Mouse (Mus musculus) ovary, adult 18-20 months (tissue): ENCODE measurements around the gene Per1.
"Not testable (repeated sequence)": the region's sequence is repeated elsewhere in the genome, so short reads cannot be mapped to it uniquely, and the experiment has no call there.

Experiments used
- DNase-seq: peaks from one replicate; pipeline ENCODE4 v3.0.0; 2022; ENCODE audit warnings: low spot score, mixed read lengths

Gene Per1

GRCm38 (mm10) chr11:69080855-69081222 lies 14.2 kb upstream of the Per1 start:
- no peak for DNase-seq

- no peak for DNase-seq
These were observed 13.4 kb upstream of the Per1 start for GRCm38 (mm10) chr11:69081613-69082012.

DNA sequence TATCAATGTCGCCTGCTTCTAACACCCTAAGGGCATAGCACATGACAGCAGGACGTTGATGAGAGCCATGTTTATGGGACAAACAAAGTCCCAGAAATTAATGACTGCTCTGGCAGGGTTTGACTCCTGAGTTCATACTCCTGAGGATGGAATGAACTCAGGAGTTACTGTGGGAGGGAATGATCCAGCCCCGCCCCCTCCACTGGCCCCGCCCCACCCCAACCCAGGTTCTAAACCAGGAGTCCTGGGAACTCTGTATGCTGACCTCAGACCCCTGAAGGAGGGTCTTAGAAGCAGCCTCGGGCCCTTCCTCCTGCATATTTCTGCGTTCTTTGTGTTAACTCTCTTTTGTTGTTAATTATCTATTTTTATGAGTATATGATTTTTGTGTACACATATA lies 9.4 kb upstream of the Per1 start:
- DNase-seq = no peak

DNA sequence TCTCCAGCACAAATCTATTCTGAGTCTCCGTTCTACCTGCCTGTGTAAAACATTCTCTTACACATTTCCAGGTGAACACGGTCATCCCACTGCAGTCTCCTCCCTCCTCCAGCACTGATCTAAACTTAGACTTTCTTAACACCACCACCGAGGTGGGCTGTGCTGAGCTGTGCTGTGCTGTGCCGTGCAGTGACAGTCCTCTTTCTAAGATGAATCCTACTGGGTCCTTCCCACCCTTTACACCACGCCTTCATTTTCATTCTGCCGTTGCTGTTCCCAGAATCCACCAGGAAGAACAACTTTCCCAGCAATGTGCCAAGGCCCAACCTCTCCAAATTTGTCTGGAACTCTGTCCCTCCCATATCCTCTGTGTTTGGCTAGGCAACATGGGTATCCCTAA lies 8.6 kb upstream of the Per1 start:
- DNase-seq = no peak

GRCm38 (mm10) chr11:69087082-69087481 lies 7.9 kb upstream of the Per1 start:
- DNase-seq = no peak

DNA sequence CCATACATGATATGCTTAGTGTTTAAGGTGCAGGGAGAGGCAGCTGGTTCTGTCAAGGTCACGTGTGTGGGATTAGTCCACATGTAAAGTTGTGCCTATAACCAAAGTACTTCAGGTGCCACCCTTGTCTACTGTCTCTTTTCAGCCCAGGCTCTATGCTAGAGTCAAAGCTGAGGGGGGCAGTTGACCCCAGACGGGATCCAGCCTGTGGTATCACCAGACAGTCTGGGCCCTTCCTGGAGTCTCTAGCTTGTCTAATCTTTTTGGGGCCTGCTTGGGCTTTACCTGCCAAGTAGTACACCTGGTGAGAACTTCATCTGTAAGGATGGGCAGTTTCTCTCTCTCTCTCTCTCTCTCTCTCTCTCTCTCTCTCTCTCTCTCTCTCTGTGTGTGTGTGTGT lies 7.4 kb upstream of the Per1 start:
- DNase-seq = no peak

- peak; percentile 77 for DNase-seq
These were observed 6.7 kb upstream of the Per1 start, which contains the start of gene Vamp2 for GRCm38 (mm10) chr11:69088103-69088855. TSS of gene Vamp2 (plus strand) at chr11:69088490.

DNA sequence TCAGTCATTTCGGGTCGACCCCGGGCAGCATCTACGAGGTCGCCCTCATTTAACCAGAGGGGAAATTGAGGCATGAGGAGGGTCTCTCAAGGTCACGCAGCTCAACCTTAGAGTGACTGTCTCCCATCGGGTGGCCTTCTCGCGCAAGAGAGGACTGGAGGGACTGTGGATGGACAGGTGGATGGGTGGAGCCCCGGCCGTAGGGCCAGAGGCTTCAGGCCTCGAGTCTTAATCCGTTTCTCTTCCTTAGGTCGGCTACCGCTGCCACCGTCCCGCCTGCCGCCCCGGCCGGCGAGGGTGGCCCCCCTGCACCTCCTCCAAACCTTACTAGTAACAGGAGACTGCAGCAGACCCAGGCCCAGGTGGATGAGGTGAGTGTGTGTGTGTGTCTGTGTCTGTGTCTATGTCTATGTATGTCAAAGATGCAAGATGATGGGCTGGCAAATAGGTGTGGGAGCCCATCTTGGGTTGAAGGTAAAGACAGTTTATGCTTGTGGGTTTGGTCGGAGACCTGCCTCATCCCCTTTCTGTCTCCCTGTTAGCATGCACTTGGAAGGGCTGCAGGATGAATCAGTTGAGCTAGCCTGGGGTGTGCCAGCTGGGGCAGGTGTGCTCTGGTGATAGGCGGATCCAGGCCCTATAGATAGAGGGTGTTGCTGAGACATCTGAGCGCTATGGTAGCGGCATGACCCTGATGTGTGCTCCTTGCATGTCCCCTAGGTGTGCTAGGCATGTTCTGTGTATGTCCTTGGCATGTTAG lies 6.0 kb upstream of the Per1 start:
- DNase-seq = no peak

- no peak for DNase-seq
These were observed 5.3 kb upstream of the Per1 start for GRCm38 (mm10) chr11:69089616-69090290.

GRCm38 (mm10) chr11:69090367-69090766 lies 4.7 kb upstream of the Per1 start:
- DNase-seq = no peak

DNA sequence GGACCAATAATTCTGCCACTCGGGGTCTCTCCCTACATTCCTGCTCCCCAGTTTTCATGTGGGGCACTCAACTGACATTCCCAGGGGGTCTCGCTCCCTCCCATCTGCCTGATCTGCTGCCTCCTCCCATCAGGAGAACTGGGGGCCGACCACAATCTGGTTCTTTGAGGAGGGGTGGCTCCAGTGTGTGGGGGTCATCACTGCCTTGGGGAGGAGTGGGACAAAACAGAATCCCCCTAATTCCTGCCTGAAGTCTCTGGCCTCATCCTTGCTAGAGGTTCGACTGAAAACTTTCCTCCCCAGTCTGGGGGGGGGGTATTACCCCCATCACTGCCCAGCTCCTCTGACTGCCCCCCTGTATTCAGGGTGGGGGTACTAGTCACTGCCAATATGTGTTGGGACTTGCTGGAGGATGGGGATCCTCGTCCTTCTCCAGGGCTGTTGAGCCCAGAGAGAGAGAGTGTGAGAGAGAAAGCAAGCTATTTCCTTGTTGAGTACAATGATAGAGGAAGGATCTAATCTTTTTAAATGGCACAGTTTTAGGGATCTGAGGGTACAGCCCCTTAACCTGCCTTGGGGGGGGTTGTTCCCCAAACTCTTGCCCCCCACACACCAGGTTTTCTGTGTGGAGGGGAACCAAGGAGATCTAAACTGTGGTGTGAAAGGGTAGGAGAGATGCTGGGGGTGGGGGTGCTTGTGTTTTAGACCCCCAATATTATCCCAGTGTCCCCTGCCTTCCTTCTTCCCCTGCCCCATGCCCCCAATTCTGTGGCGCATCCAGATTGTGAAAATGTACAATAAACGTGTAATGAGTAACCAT lies 3.2 kb upstream of the Per1 start:
- DNase-seq = no peak

DNA sequence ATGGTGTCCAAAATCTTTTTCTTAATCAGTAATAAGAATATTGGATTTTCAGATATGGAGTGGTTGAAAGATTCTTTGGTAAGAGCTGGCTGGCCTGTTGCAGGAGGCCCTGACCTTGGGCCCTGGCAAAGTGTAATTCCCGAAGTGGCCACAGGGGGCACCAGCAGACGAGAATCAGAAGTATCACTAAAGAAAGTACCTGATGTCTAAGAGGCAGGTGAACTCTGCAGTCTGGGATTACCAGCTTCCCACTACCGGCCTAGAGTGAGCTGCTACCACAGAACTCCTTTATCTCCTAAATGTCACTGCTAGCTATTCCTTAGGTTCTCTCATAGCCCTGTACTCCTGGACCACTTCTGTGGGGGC lies 2.6 kb upstream of the Per1 start:
- DNase-seq = peak; percentile 69

- DNase-seq = no peak
These were observed 2.1 kb upstream of the Per1 start for GRCm38 (mm10) chr11:69092871-69093270.

DNA sequence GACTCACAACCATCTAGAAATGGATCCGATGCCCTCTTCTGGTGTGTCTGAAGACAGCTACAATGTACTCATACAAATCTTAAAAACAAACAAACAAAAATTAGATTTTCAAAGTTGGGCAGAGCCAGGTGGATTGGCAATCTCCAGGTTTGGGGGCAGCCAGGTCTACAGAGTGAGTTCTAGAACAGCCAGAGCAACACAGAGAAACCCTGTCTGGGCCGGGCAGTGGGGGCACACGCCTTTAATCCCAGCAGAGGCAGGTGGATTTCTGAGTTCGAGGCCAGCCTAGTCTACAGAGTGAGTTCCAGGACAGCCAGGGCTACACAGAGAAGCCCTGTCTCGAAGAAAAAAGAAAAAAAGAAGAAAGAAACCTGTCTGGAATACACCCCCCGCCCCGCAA lies 1.2 kb upstream of the Per1 start:
- not testable (repeated sequence) for DNase-seq

DNA sequence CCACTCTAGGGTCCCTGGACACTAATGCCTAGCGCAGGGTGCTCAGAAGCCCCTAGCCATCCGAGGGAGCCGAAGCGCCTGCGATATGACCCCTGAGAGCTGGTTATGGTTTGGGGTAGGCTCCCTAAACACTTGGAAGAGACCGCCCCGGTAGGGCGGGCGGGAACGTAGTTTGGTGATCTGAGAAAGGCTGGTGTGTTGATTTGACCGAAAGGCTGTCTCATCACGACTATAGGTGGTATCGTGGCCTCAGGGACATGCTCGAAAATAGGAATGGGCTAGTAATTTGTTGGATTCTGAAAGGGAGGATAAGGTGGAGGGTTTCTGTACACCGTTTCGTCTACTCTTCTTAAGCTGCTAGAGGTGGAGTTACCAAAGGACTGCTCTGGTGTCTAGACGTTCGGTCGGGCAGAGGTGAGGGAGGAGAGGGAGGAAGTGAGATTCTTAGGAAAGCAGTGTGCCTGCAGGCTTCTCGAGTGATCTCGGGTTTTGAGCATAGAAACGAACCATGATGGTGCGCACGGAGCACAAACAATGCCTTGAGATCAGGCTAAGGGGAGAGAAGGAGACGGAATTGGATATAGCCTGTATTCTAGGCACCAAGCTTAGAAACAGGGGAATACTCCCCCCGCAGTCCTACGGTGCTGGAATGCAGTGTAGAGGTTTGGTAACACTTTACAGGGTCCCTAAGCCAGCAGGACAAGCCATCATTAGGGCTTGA lies 654 bp downstream of the Per1 start:
- no peak for DNase-seq

DNA sequence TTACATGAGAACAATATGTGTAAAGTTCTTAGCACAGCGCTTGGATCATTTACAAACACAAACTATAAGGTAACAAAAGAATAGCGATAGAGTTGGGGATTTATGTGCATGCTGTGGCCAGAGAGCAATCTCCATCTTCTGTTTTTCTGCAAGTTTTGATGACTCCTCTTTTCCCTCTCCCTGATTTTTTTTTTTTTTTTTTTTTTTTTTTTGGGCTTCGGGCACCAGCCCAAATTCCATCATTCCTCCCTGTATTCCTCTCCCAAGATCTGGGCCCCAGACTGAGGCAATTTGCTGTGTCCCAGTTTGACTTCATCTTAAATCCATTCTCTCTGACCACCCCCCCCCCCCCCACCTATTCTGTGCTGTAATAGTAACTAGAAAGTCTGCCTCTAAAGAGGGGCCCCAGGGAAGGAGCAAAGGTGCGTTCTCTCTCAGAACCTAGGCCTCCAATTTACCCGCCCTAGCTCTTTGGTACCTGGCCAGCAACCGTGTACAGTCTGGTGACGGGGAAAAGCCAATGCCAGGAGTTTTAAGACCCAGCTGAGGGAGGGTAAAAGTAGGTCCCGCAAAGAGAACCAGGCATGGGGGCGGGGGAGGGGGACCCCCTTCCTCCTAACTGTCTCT lies 1.5 kb downstream of the Per1 start:
- no peak for DNase-seq

DNA sequence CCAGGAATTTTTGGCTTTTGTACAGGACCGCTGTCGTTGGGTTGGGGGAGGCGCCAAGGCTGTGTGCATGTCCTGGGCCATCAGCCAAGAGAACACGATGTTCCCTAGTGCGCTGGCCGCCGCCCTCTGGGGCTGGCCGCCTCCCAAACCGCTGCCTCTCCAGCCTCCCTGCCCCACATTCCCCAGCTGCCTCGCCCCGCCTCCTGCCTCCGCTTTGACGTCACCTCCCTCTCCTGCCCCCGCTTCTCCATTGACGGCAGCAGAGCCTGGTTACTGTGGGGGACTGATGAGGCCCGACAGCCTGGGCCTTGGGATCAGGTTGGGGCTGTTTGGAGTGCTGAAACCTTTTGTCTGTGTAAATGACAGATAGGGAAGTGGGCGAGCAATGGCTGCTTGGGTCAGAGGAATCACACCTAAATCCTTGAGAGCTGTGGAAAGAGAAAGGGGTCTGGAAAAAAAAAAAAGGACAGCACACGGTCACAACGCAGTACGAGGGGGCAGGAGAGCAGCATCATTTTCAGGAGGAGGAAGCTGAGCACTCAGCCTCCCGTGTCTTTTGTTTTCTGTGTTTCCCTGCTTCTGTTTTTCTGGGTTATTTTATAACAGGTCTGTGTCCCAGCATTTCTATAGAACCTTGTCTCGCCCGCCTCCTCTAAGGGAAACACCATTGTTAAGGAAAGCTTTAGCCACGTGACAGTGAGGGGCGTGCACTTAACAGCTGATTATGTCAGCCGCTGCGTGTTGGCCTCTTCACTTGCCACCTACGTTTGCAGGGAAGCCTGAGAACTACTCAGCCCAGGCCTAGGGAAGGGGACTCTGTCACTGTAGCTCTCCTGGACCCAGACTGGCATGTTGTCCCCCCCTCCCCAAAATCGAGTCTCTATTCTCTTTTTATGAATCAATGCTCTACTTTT lies 2.2 kb downstream of the Per1 start:
- peak; percentile 99 for DNase-seq

DNA sequence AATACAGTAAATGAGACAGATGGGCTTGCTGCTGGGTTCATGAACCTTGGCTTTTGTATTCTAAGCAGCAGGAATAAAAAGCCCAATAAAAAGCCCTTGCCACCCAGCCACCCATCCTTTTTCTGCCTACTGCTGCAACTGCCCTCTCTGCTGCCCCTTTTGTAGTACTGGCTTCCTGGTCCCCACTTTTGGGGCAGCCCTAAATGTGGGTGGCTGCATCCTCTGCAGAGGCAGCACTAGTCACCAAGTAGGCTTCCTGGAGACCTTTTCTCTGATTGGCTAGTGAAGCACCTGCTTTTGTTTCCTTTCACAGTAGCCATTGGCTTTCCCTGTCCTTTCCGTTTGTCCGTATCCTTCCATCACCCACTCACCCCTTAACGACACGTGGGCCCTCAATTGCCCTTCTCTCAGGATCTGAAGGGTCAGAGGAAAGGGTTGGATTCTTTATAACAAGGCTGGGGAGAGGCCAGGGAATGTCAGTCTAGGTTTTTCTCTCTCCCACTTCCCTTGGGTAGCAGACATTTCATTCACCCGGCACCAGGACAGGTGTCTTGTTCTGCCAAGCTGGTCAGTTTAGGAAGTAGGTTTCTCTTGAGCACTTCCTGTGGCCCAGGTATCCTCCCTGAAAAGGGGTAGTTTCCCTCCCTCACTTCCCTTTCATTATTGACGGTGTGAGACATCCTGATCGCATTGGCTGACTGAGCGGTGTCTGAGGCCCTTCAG lies 3.2 kb downstream of the Per1 start:
- no peak for DNase-seq

DNA sequence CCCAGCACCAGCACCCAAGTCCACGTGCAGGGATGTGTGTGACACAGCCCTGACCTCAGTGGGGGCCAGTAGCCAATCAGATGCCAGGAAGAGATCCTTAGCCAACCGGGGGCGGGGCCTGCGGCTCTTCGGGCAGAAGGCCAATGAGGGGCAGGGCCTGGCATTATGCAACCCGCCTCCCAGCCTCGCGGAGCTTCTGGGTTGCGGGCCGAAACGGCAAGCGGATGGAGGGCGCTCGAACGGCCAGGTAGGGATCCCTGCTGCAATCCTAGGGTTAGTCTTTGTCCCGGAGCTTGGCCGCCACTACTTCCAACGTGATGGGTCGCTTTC lies 3.7 kb downstream of the Per1 start:
- DNase-seq = peak; percentile 95
